Mouse (Mus musculus) kidney, adult 2 months (tissue): ENCODE measurements around the gene Wscd2. TPM values are rescaled to one million over a fixed set of nuclear protein-coding genes. Genes with fewer than 3 reads are reported as not detected.

ENCODE experiments used
- DNase-seq: peaks from one replicate; pipeline ENCODE4 v3.0.0; 2021
- H3K27ac ChIP-seq: fragments of 200-500 bp; 2 replicates; pipeline ENCODE4 v1.5.1; 2012; ENCODE audit warnings: low read depth, low read length, control low read depth, inconsistent platforms; ENCODE audit not compliant: insufficient read depth
- H3K27me3 ChIP-seq: fragments of 200-500 bp; replicated peaks from 2 replicates; pipeline ENCODE4 v1.6.1; 2012; ENCODE audit warnings: mild to moderate bottlenecking, moderate library complexity, low read length, inconsistent platforms; ENCODE audit not compliant: control insufficient read depth, insufficient read depth
- H3K36me3 ChIP-seq: fragments of 200-500 bp; 2 replicates; pipeline ENCODE4 v1.6.1; 2012; ENCODE audit warnings: mild to moderate bottlenecking, moderate library complexity, low read length, inconsistent platforms; ENCODE audit not compliant: control insufficient read depth, insufficient read depth
- H3K4me1 ChIP-seq: fragments of 200-500 bp; 2 replicates; pipeline ENCODE4 v1.6.1; 2011; ENCODE audit warnings: low read length; ENCODE audit not compliant: control insufficient read depth, insufficient read depth
- H3K4me3 ChIP-seq: fragments of 200-500 bp; 2 replicates; pipeline ENCODE4 v1.5.1; 2011; ENCODE audit warnings: mild to moderate bottlenecking, low read depth, low read length, control low read depth; ENCODE audit not compliant: insufficient read depth
- CTCF ChIP-seq: fragments of 200-500 bp; conservative IDR thresholded peaks from 2 replicates; pipeline ENCODE4 v1.5.1; 2011; ENCODE audit warnings: low read depth, mild to moderate bottlenecking, control low read depth, low read length, moderate library complexity, mixed read lengths; ENCODE audit not compliant: insufficient read depth, insufficient read length
- POLR2A ChIP-seq: fragments of 200-500 bp; IDR thresholded peaks from one replicate; pipeline ENCODE4 v1.6.1; 2011; ENCODE audit warnings: low read depth, low read length, control low read depth
- WGBS: fragments of 180-500 bp; shearing (Covaris S2); methylation state at CpG from one replicate; pipeline ENCODE4 v1.1.7; 2018; 5-methylcytosine and 5-hydroxymethylcytosine counted together
- polyA plus RNA-seq: library from polyadenylated mRNA; depleted of rRNA; stranded (reverse); fragments of >200 nt; gene quantifications from 2 replicates; pipeline ENCODE4 v1.2.3, GENCODE M21; 2012

Gene Wscd2
- polyA plus RNA-seq, 1 experiment = 9.0 TPM

DNA sequence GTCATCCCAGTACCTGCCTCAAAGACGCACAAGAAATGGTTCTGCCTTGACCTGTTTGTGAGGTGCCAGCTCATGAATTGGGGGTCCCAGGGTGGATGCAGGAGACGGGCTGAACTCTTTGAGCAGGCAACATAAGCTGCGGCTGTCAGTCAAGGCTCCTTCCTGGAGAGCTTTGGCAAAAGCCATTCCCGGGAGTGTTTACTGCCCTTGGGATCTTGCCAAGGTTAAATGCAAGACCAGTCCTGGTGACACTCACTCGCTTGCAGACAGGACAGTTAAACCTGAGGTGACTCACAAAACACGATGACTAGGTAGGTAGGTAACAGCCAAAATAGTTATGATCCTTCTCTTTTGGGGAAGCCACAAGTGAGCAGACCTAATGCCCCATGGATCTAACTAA is 30.9 kb downstream of the Wscd2 start:
- TF ChIP-seq POLR2A = no peak
- no peak for TF ChIP-seq CTCF
- no peak overlapping the region for H3K27ac ChIP-seq
- H3K27me3 ChIP-seq = no peaks in the 10 kb centered on the region
- no peak overlapping the region for H3K4me3 ChIP-seq
- H3K36me3 ChIP-seq = no peaks in the 10 kb centered on the region
- WGBS = 40% methylated on average over 6 of the region's 6 CpGs
- DNase-seq = peak; percentile 10
- no peaks in the 10 kb centered on the region for H3K4me1 ChIP-seq

DNA sequence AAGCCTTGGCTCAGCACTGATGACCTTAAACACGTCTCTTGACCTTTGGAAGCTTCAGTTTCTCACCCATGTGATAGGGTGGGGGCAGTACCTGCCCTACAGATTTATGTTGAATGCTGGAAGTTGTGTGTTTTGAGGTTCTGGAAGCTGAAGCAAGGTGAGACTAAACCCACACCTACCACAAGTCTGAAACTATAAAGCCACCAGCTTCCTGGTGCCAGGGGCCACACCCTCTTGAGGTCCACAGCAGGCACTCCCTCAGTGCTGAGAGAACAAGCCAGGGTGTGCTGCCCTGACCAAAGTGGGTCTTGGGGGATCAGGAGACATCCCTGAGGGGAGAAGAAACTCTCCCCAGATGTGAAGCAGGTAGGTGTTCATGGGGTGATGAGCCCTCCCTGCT is 48.7 kb downstream of the Wscd2 start:
- WGBS = 62% methylated on average over 1 of the region's 1 CpGs
- no peaks in the 10 kb centered on the region for H3K4me1 ChIP-seq
- no peak for DNase-seq
- H3K27me3 ChIP-seq = no peaks in the 10 kb centered on the region
- no peak overlapping the region for H3K4me3 ChIP-seq
- TF ChIP-seq CTCF (no peak), POLR2A (no peak)
- H3K27ac ChIP-seq = no peak overlapping the region
- H3K36me3 ChIP-seq = no peaks in the 10 kb centered on the region

DNA sequence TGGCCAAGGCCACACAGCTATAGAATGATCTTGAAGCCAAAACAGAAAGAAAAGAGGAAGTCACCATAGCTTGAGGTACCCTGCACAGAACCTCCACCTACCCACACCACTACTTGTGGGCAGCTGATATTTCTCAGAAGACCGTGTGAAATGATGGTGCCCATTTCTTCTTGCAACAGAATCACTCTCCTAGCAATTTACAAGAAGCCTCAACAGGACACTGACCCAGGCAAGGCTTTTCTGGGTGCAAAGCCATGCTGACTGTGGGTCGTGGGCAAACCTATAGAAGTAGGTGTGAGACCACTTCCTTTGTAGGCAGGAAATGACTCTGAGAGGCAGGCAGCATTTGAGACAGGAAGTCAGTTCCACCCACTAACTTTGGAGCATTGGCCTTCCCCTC is 49.3 kb downstream of the Wscd2 start:
- TF ChIP-seq CTCF = no peak
- no peak for TF ChIP-seq POLR2A
- DNase-seq = no peak
- no peaks in the 10 kb centered on the region for H3K4me1 ChIP-seq
- no peaks in the 10 kb centered on the region for H3K36me3 ChIP-seq
- no peak overlapping the region for H3K4me3 ChIP-seq
- WGBS = 70% methylated on average over 2 of the region's 2 CpGs
- no peak overlapping the region for H3K27ac ChIP-seq
- no peaks in the 10 kb centered on the region for H3K27me3 ChIP-seq

DNA sequence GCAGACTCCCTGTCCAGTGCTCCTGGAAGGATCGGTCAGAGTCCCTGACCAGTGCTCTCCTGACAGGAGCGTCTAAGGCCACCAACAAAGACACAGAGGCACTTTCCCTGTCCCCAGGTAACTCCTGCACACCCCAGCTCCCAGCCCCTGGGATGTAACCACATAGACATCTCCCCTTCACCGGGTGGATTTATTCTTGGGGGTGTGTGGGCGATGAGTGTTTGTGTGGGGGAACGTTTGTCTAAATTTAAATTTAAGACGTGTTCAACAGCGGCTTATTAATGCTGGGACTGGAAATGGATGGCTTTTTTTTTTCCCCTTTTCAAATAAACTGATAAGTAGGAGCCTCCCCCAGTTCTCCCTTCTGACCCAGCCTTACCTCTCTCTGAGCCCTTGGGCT is 49.7 kb downstream of the Wscd2 start:
- Histone ChIP-seq H3K4me3 (no peak overlapping the region), H3K4me1 (no peaks in the 10 kb centered on the region), H3K36me3 (no peaks in the 10 kb centered on the region), H3K27ac (no peak overlapping the region), H3K27me3 (no peaks in the 10 kb centered on the region)
- WGBS = 71% methylated on average over 7 of the region's 7 CpGs
- no peak for DNase-seq
- TF ChIP-seq CTCF (no peak), POLR2A (no peak)

DNA sequence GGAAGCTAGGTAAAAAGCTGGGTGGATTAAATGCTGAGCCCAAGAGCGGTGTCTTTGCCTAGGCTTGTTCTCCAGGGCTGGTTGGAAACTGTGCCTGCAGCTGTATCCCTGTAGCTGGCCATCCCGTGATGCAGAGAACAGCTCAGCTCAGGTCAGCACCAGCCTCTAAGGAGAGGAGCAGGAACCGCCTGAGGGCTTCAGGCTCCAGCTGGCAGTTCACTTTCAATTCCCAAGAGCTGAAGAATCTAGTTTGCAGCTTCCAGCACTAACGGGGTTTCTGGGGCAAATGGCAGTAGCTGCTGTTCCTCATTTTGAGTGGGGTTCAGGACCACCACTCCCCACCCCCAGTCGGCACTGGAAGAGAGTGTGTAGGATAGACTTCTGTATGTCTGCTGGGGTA is 51.1 kb downstream of the Wscd2 start:
- Histone ChIP-seq H3K4me3 (no peak overlapping the region), H3K27me3 (no peaks in the 10 kb centered on the region), H3K36me3 (no peaks in the 10 kb centered on the region), H3K4me1 (no peaks in the 10 kb centered on the region), H3K27ac (no peak overlapping the region)
- WGBS = 48% methylated on average over 5 of the region's 5 CpGs
- DNase-seq = no peak
- no peak for TF ChIP-seq POLR2A
- no peak for TF ChIP-seq CTCF

DNA sequence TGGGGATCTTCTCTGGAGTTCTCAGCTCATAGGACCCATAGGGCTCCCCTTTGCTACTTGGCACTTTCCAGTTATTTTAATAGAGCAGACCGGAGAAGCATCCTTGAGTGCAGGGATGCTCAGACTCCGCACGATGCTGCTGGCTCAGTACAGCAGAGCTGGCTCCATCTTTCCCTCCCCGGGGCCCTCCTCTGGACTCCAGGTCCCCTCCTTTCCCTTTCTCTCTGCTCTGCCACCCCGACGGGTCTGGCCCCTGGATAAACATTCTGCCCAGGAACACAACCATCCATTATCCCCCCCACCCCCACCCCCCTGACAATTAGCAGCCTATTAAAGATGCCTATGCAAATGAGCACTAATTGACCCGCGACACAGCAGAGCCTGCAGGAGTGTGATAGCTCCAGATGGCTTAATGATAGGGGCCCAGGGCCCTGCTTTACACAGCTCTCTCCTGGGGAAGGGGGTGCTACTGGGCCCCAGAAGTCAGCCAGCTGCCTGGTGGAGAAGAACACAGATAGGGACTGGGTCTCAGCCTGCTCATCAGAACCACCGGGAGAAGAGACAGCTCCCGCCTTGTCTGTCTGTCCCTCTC is 52.8 kb downstream of the Wscd2 start:
- 39% methylated on average over 10 of the region's 10 CpGs for WGBS
- H3K27ac ChIP-seq = no peak overlapping the region
- TF ChIP-seq CTCF (no peak), POLR2A (no peak)
- DNase-seq = no peak
- H3K4me1 ChIP-seq = no peaks in the 10 kb centered on the region
- no peaks in the 10 kb centered on the region for H3K36me3 ChIP-seq
- H3K27me3 ChIP-seq = no peaks in the 10 kb centered on the region
- H3K4me3 ChIP-seq = no peak overlapping the region

DNA sequence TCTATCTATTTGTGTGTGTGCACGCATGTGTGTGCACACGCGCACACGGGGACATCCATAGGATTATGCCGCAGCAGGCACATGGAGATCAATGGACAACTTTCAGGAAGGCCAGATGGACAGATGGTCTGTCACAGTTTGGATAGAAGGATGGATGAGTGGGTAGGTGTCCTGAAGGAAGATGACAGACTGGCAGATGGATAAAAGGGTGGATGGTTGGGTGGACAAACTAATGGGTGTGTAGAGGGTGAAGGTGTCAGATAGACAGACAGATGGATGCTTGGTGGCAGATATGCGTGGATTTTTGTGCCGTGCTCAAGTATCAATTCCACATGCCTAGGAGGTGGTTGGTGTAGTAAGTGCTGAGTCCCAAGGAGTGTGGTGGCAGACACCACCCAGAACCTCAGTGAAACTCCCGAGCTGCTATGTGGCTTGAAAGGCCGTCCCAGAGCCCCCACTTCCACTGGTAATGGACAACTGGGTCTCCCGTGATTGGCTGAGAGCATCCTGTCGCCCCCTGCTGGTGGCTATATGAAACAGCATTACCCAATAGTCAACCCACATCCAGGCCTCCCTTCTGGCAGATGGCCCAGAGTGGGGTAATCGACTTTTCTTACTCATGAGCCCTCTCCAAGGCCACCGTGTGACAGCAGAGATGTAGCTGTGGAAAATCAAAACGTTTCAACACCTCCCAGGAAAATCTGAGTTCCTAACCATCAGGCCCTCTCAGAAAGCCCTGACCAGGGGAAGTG is 58.0 kb downstream of the Wscd2 start:
- peak; percentile 42 for DNase-seq
- Histone ChIP-seq H3K36me3 (no peaks in the 10 kb centered on the region), H3K4me3 (no peak overlapping the region), H3K27ac (no peak overlapping the region), H3K27me3 (no peaks in the 10 kb centered on the region), H3K4me1 (no peaks in the 10 kb centered on the region)
- TF ChIP-seq CTCF (peak; percentile 54), POLR2A (no peak)
- 47% methylated on average over 14 of the region's 14 CpGs for WGBS

DNA sequence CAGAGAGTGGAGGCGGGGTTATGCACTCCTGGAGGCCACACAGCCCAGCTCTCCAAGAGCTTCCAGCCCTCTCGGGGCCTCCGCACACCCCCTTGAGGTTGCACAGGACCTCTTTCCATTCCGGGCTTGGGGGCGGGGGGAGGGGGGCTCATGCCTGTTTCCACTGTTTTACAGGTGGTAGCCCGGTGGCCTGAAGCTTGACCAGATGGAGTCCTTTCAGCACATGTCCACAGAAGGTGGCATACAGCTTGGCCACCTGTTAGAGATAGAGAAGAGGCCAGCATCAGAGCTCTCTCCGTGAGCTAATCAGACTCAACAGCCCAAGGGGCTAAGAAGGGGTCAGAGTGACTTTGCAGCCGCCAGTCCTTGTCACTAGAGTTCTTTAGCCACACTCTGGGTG is 60.1 kb downstream of the Wscd2 start:
- no peak overlapping the region for H3K4me3 ChIP-seq
- no peaks in the 10 kb centered on the region for H3K27me3 ChIP-seq
- TF ChIP-seq CTCF (no peak), POLR2A (no peak)
- H3K4me1 ChIP-seq = no peaks in the 10 kb centered on the region
- no peak overlapping the region for H3K27ac ChIP-seq
- no peak for DNase-seq
- H3K36me3 ChIP-seq = no peaks in the 10 kb centered on the region
- WGBS = 73% methylated on average over 8 of the region's 8 CpGs
